Mouse (Mus musculus) lung, embryonic 15.5 days (tissue): ENCODE data around the gene Mdh1. TPM values are rescaled to one million over a fixed set of nuclear protein-coding genes. Genes with fewer than 3 reads are reported as not detected.
"Not testable (repeated sequence)": the region's sequence is repeated elsewhere in the genome, so short reads cannot be mapped to it uniquely, and the experiment has no call there.

Experiments used
- ATAC-seq: fragments of 200-750 bp; cut with Nextera tagmentation; 2 replicates; pipeline ENCODE4 v1.8.0; 2017; ENCODE audit warnings: moderate number of reproducible peaks, borderline replicate concordance; ENCODE audit not compliant: low FRiP score, low TSS enrichment; ENCODE audit errors: extremely low read depth
- H3K27ac ChIP-seq: fragments of 300-500 bp; sonication (generic); 2 replicates; pipeline ENCODE4 v1.5.1; 2015; ENCODE audit warnings: moderate library complexity, mild to moderate bottlenecking, inconsistent platforms
- H3K27me3 ChIP-seq: fragments of 300-500 bp; sonication (generic); 2 replicates; pipeline ENCODE4 v1.6.1; 2015; ENCODE audit warnings: inconsistent platforms
- H3K36me3 ChIP-seq: fragments of 300-500 bp; sonication (generic); 2 replicates; pipeline ENCODE4 v1.6.1; 2015; ENCODE audit warnings: inconsistent platforms
- H3K4me1 ChIP-seq: fragments of 300-500 bp; sonication (generic); 2 replicates; pipeline ENCODE4 v1.6.1; 2015; ENCODE audit warnings: inconsistent platforms
- H3K4me2 ChIP-seq: fragments of 300-500 bp; sonication (generic); 2 replicates; pipeline ENCODE4 v1.6.1; 2015; ENCODE audit warnings: inconsistent platforms, mild to moderate bottlenecking, moderate library complexity
- H3K4me3 ChIP-seq: fragments of 300-500 bp; sonication (generic); 2 replicates; pipeline ENCODE4 v1.5.1; 2015; ENCODE audit warnings: mild to moderate bottlenecking, inconsistent platforms
- H3K9ac ChIP-seq: fragments of 300-500 bp; sonication (generic); 2 replicates; pipeline ENCODE4 v1.6.1; 2015; ENCODE audit warnings: inconsistent platforms
- H3K9me3 ChIP-seq: fragments of 300-500 bp; sonication (generic); 2 replicates; pipeline ENCODE4 v1.6.1; 2016; ENCODE audit warnings: inconsistent platforms
- WGBS: fragments of 180-500 bp; shearing (Covaris S2); methylation state at CpG from one replicate; pipeline ENCODE4 v1.1.7; 2015; 5-methylcytosine and 5-hydroxymethylcytosine counted together
- microRNA-seq: library from miRNA; unstranded; fragments of <30 nt; microRNA quantifications from one replicate; pipeline ENCODE4, GENCODE M21; 2016
- polyA plus RNA-seq: library from polyadenylated mRNA; unstranded; fragments of >200 nt; fragmentation: Nextera tagmentation; extraction: Ambion mirVana; gene quantifications from 2 replicates; pipeline ENCODE4 v1.2.1, GENCODE M21; 2015

Mdh1 gene
- polyA plus RNA-seq, 1 experiment from 2014 or later = 436 TPM

GRCm38 (mm10) chr11:21540622-21541021 is 31.5 kb downstream of the Mdh1 start:
- no peak overlapping the region for H3K4me2 ChIP-seq
- no peaks in the 10 kb centered on the region for H3K27me3 ChIP-seq
- no peaks in the 10 kb centered on the region for H3K9me3 ChIP-seq
- no peaks in the 10 kb centered on the region for H3K36me3 ChIP-seq
- H3K4me3 ChIP-seq = no peak overlapping the region
- no peak overlapping the region for H3K9ac ChIP-seq
- H3K27ac ChIP-seq = no peak overlapping the region
- ATAC-seq = no peak
- H3K4me1 ChIP-seq = no peaks in the 10 kb centered on the region
- 95% methylated on average over 2 of the region's 2 CpGs for WGBS

DNA sequence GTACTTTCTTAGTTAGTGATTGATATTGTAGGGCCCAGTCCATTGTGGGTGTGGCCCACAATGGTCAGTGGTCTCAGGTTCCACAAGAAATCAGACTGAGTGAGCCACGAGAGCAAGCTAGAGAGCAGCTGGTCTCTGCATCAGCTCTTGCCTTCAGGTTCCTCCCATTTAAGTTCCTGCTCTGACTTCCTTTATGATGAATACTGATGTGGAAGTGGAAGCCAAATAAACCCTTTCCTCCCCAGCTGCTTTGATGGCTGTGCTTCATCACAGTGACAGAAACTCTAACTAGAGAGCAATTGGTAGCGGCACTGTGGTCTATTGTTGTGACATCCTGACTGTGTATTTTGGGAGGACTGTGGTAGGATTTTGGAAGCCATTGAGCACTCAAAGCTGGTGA is 32.1 kb downstream of the Mdh1 start:
- H3K36me3 ChIP-seq = no peaks in the 10 kb centered on the region
- no peaks in the 10 kb centered on the region for H3K27me3 ChIP-seq
- no peak for ATAC-seq
- no peak overlapping the region for H3K9ac ChIP-seq
- no peaks in the 10 kb centered on the region for H3K9me3 ChIP-seq
- no peak overlapping the region for H3K27ac ChIP-seq
- WGBS = 37% methylated on average over 2 of the region's 2 CpGs
- no peak overlapping the region for H3K4me2 ChIP-seq
- H3K4me1 ChIP-seq = no peaks in the 10 kb centered on the region
- no peak overlapping the region for H3K4me3 ChIP-seq

DNA sequence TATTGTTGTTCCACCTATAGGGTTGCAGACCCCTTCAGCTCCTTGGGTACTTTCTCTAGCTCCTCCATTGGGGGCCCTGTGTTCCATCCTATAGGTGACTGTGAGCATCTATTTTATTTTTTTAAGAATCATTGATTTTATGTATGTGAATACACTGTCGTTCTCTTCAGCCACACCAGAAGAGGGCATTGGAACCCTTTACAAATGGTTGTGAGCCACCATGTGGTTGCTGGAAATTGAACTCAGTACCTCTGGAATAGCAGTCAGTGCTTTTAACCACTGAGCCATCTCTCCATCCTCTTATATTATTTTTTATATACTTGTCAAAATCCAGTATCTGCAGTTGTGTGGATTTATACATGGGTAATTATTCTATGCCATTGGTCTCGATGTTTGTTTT is 41.3 kb downstream of the Mdh1 start:
- not testable (repeated sequence) for H3K4me3 ChIP-seq, H3K27ac ChIP-seq, H3K9me3 ChIP-seq, H3K4me1 ChIP-seq, ATAC-seq, H3K9ac ChIP-seq, H3K4me2 ChIP-seq, H3K36me3 ChIP-seq, H3K27me3 ChIP-seq
- 81% methylated on average over 2 of the region's 2 CpGs for WGBS

GRCm38 (mm10) chr11:21528676-21529394 is 43.3 kb downstream of the Mdh1 start:
- Histone ChIP-seq H3K4me3 (no peak overlapping the region), H3K27me3 (no peaks in the 10 kb centered on the region), H3K27ac (no peak overlapping the region), H3K9me3 (no peaks in the 10 kb centered on the region), H3K9ac (no peak overlapping the region), H3K36me3 (no peaks in the 10 kb centered on the region), H3K4me2 (no peak overlapping the region), H3K4me1 (no peaks in the 10 kb centered on the region)
- ATAC-seq = no peak
- WGBS = 26% methylated on average over 2 of the region's 2 CpGs

GRCm38 (mm10) chr11:21517726-21518125 is 54.4 kb downstream of the Mdh1 start:
- 81% methylated on average over 9 of the region's 9 CpGs for WGBS
- Histone ChIP-seq H3K9ac (no peak overlapping the region), H3K9me3 (no peaks in the 10 kb centered on the region), H3K27me3 (no peaks in the 10 kb centered on the region), H3K27ac (no peak overlapping the region), H3K36me3 (no peaks in the 10 kb centered on the region), H3K4me1 (no peaks in the 10 kb centered on the region), H3K4me3 (no peak overlapping the region), H3K4me2 (no peak overlapping the region)
- ATAC-seq = no peak

DNA sequence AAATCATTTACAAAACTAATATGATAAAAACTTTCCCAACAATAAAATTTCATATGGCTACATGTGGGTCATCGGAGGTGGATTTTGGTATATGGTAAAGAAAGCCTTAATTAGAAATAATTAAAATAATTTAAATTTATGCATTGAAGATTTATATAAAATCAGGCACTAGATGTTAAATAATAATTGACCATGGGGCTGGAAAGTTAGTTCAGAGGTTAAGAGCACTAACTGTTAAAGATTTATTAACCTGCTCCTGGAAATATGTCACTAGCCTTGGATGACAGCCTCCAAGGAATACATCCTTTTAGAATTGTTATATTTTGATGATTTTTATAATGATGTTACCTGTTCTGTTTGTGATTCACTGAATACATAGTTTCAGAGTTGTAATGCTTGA is 55.8 kb downstream of the Mdh1 start:
- not testable (repeated sequence) for H3K4me3 ChIP-seq, H3K9me3 ChIP-seq, H3K9ac ChIP-seq, H3K4me2 ChIP-seq, H3K27me3 ChIP-seq, H3K4me1 ChIP-seq, H3K27ac ChIP-seq, ATAC-seq, H3K36me3 ChIP-seq
- WGBS = 83% methylated on average over 1 of the region's 1 CpGs

DNA sequence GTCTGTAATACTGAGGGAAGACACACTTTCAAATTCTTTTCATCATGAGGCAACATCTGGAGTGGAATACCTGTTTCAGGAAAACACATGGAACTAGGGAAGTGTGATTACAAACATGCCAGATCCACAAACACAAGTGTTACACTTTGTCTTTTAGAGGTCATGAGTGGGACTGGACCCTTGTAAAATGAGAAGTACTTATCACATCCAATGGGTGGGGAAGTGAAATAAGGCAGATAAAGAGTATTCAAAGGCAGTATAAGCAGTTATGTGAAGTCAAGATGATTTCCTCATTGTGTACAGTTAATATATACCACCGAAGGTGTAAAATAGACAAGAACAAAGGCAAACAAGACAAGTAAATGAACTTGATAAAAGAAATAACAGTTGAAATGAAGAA is 61.6 kb downstream of the Mdh1 start:
- not testable (repeated sequence) for H3K27ac ChIP-seq, H3K4me3 ChIP-seq, H3K36me3 ChIP-seq, H3K9me3 ChIP-seq, ATAC-seq, H3K9ac ChIP-seq, H3K4me1 ChIP-seq, H3K27me3 ChIP-seq, H3K4me2 ChIP-seq
- WGBS = 89% methylated on average over 1 of the region's 1 CpGs

- not testable (repeated sequence) for ATAC-seq, H3K4me3 ChIP-seq, H3K27ac ChIP-seq, H3K9me3 ChIP-seq, H3K27me3 ChIP-seq, H3K9ac ChIP-seq, H3K4me2 ChIP-seq, H3K4me1 ChIP-seq, H3K36me3 ChIP-seq
- 68% methylated on average over 1 of the region's 1 CpGs for WGBS
These were observed 63.5 kb downstream of the Mdh1 start for GRCm38 (mm10) chr11:21508713-21509112.

DNA sequence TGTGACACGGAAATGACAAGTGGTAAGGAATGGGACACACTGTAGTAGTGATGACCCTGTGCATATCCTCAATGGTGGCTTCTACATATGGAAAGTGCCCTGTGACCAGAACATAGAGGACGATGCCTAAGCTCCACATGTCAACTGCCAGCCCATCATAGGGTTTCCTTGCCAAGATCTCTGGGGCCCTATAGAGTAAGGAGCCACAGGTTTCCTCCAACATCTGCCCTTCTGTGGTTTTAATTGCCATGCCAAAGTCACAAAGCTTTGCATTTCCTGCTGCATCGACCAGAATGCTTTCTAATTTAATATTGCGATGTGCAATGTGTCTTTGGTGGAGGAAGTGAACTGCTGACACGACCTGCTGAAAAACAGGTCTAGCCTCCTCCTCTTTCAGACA is 65.1 kb downstream of the Mdh1 start:
- H3K4me1 ChIP-seq, H3K9me3 ChIP-seq, H3K27ac ChIP-seq, ATAC-seq, H3K4me3 ChIP-seq, H3K27me3 ChIP-seq, H3K9ac ChIP-seq, H3K36me3 ChIP-seq, H3K4me2 ChIP-seq: not testable (repeated sequence)
- WGBS = 75% methylated on average over 5 of the region's 5 CpGs

Small RNA genes within 50 kb of the gene (microRNA-seq; reads per million reads assigned to microRNA genes)
- gene Gm22990 = not detected

Other genes starting within 250 kb of the Mdh1 start
- 89.5 and 95.1 TPM in 2 replicates for gene Ugp2, start 201.2 kb downstream of the Mdh1 start, polyA plus RNA-seq
- gene Wdpcp, start 132 bp downstream of the Mdh1 start, polyA plus RNA-seq = 10.1 and 12.5 TPM in 2 replicates